Mouse (Mus musculus) limb, embryonic 12.5 days (tissue): ENCODE data around the gene Deup1. TPM values are rescaled to one million over a fixed set of nuclear protein-coding genes. Genes with fewer than 3 reads are reported as not detected.
A peak's percentile ranks its signal among the peaks of the same experiment; 100 is the strongest.

Source experiments
- ATAC-seq: fragments of 200-750 bp; cut with Nextera tagmentation; 2 replicates; pipeline ENCODE4 v1.8.0; 2017; ENCODE audit warnings: low read depth, moderate TSS enrichment; ENCODE audit not compliant: insufficient number of reproducible peaks, insufficient read depth, low FRiP score, low TSS enrichment
- H3K27ac ChIP-seq: fragments of 300-500 bp; sonication (generic); 2 replicates; pipeline ENCODE4 v1.5.1; 2016; ENCODE audit warnings: mild to moderate bottlenecking, moderate library complexity
- H3K27me3 ChIP-seq: fragments of 300-500 bp; sonication (generic); 2 replicates; pipeline ENCODE4 v1.6.1; 2016; ENCODE audit warnings: mild to moderate bottlenecking, moderate library complexity
- H3K36me3 ChIP-seq: fragments of 300-500 bp; sonication (generic); 2 replicates; pipeline ENCODE4 v1.6.1; 2016; ENCODE audit warnings: mild to moderate bottlenecking, moderate library complexity
- H3K4me1 ChIP-seq: fragments of 300-500 bp; sonication (generic); replicated peaks from 2 replicates; pipeline ENCODE4 v1.6.1; 2016
- H3K4me2 ChIP-seq: fragments of 300-500 bp; sonication (generic); 2 replicates; pipeline ENCODE4 v1.6.1; 2016; ENCODE audit warnings: mild to moderate bottlenecking, moderate library complexity
- H3K4me3 ChIP-seq: fragments of 300-500 bp; sonication (generic); replicated peaks from 2 replicates; pipeline ENCODE4 v1.5.1; 2016; ENCODE audit warnings: mild to moderate bottlenecking
- H3K9ac ChIP-seq: fragments of 300-500 bp; sonication (generic); replicated peaks from 2 replicates; pipeline ENCODE4 v1.6.1; 2016; ENCODE audit warnings: mild to moderate bottlenecking, moderate library complexity
- H3K9me3 ChIP-seq: fragments of 300-500 bp; sonication (generic); 2 replicates; pipeline ENCODE4 v1.6.1; 2016; ENCODE audit warnings: mild to moderate bottlenecking, moderate library complexity
- WGBS: fragments of 180-500 bp; shearing (Covaris S2); methylation state at CpG from one replicate; pipeline ENCODE4 v1.1.7; 2016; 5-methylcytosine and 5-hydroxymethylcytosine counted together
- polyA plus RNA-seq: library from polyadenylated mRNA; unstranded; fragments of >200 nt; fragmentation: Nextera tagmentation; extraction: Ambion mirVana; gene quantifications from 2 replicates; pipeline ENCODE4 v1.2.1, GENCODE M21; 2016

The Deup1 gene
- polyA plus RNA-seq, 1 experiment from 2014 or later = 0.06 TPM

GRCm38 (mm10) chr9:15587157-15587854 lies 40.4 kb downstream of the Deup1 start:
- Histone ChIP-seq H3K4me3 (no peak overlapping the region), H3K4me1 (peaks cover 14% of the 10 kb centered on the region), H3K36me3 (no peaks in the 10 kb centered on the region), H3K4me2 (no peak overlapping the region), H3K9ac (no peak overlapping the region), H3K27me3 (no peaks in the 10 kb centered on the region), H3K27ac (no peak overlapping the region), H3K9me3 (no peaks in the 10 kb centered on the region)
- ATAC-seq = no peak; the same call in 1 of the 2 replicates
- WGBS = 50% methylated on average over 6 of the region's 6 CpGs

GRCm38 (mm10) chr9:15585956-15586355 lies 41.8 kb downstream of the Deup1 start:
- Histone ChIP-seq H3K27ac (no peak overlapping the region), H3K4me2 (no peak overlapping the region), H3K9me3 (no peaks in the 10 kb centered on the region), H3K9ac (no peak overlapping the region), H3K36me3 (no peaks in the 10 kb centered on the region), H3K4me3 (no peak overlapping the region), H3K4me1 (peaks cover 14% of the 10 kb centered on the region), H3K27me3 (no peaks in the 10 kb centered on the region)
- WGBS = 91% methylated on average over 1 of the region's 1 CpGs
- ATAC-seq = no peak

- Histone ChIP-seq H3K9ac (no peak overlapping the region), H3K4me1 (peaks cover 14% of the 10 kb centered on the region), H3K4me2 (no peak overlapping the region), H3K27ac (no peak overlapping the region), H3K36me3 (no peaks in the 10 kb centered on the region), H3K4me3 (no peak overlapping the region), H3K27me3 (no peaks in the 10 kb centered on the region), H3K9me3 (no peaks in the 10 kb centered on the region)
- no peak for ATAC-seq
- 74% methylated on average over 9 of the region's 9 CpGs for WGBS
Observed at GRCm38 (mm10) chr9:15584209-15584608, 43.5 kb downstream of the Deup1 start.

GRCm38 (mm10) chr9:15582026-15582425 lies 45.7 kb downstream of the Deup1 start:
- H3K4me1 ChIP-seq = peaks cover 8% of the 10 kb centered on the region
- no peak overlapping the region for H3K9ac ChIP-seq
- no peak overlapping the region for H3K27ac ChIP-seq
- H3K4me3 ChIP-seq = no peak overlapping the region
- no peaks in the 10 kb centered on the region for H3K27me3 ChIP-seq
- H3K9me3 ChIP-seq = no peaks in the 10 kb centered on the region
- no peak overlapping the region for H3K4me2 ChIP-seq
- no peak for ATAC-seq
- H3K36me3 ChIP-seq = no peaks in the 10 kb centered on the region
- WGBS = 86% methylated on average over 5 of the region's 5 CpGs

- WGBS = 28% methylated on average over 6 of the region's 6 CpGs
Observed at GRCm38 (mm10) chr9:15580176-15580575, 47.6 kb downstream of the Deup1 start.

GRCm38 (mm10) chr9:15578946-15579345 lies 48.8 kb downstream of the Deup1 start:
- Histone ChIP-seq H3K9ac (no peak overlapping the region), H3K4me3 (no peak overlapping the region), H3K4me2 (no peak overlapping the region), H3K27me3 (no peaks in the 10 kb centered on the region), H3K9me3 (peaks cover 3% of the 10 kb centered on the region; the same call in 1 of the 2 replicates), H3K27ac (no peak overlapping the region), H3K36me3 (no peaks in the 10 kb centered on the region), H3K4me1 (peaks cover 11% of the 10 kb centered on the region; the same call in 1 of the 2 replicates)
- no peak for ATAC-seq
- 85% methylated on average over 9 of the region's 9 CpGs for WGBS

More at GRCm38 (mm10) chr9:15580176-15580575, 47.6 kb downstream of the Deup1 start:
- no peak for ATAC-seq
- H3K27me3 ChIP-seq = no peaks in the 10 kb centered on the region
- H3K9me3 ChIP-seq = peaks cover 3% of the 10 kb centered on the region; the same call in 1 of the 2 replicates
- H3K27ac ChIP-seq = no peak overlapping the region
- no peak overlapping the region for H3K4me3 ChIP-seq
- peaks cover 4% of the 10 kb centered on the region; the same call in 1 of the 2 replicates for H3K4me1 ChIP-seq
- H3K4me2 ChIP-seq = no peak overlapping the region
- H3K36me3 ChIP-seq = no peaks in the 10 kb centered on the region
- no peak overlapping the region for H3K9ac ChIP-seq

GRCm38 (mm10) chr9:15578427-15578826 lies 49.3 kb downstream of the Deup1 start:
- no peak overlapping the region for H3K27ac ChIP-seq
- no peak overlapping the region for H3K4me2 ChIP-seq
- no peaks in the 10 kb centered on the region for H3K27me3 ChIP-seq
- no peak overlapping the region for H3K4me3 ChIP-seq
- H3K4me1 ChIP-seq = peaks cover 11% of the 10 kb centered on the region; the same call in 1 of the 2 replicates
- H3K9ac ChIP-seq = no peak overlapping the region
- 20% methylated on average over 1 of the region's 1 CpGs for WGBS
- peaks cover 3% of the 10 kb centered on the region; the same call in 1 of the 2 replicates for H3K9me3 ChIP-seq
- no peaks in the 10 kb centered on the region for H3K36me3 ChIP-seq
- no peak for ATAC-seq

- Histone ChIP-seq H3K36me3 (no peaks in the 10 kb centered on the region), H3K9me3 (peaks cover 3% of the 10 kb centered on the region; the same call in 1 of the 2 replicates), H3K4me1 (peaks cover 15% of the 10 kb centered on the region; the same call in 1 of the 2 replicates), H3K27me3 (no peaks in the 10 kb centered on the region), H3K9ac (no peak overlapping the region), H3K4me2 (peak overlapping the region; percentile 35), H3K27ac (no peak overlapping the region), H3K4me3 (no peak overlapping the region)
- ATAC-seq = peak; percentile 58
- WGBS = 26% methylated on average over 13 of the region's 13 CpGs
Observed at GRCm38 (mm10) chr9:15574750-15575454, 52.8 kb downstream of the Deup1 start.

GRCm38 (mm10) chr9:15562353-15562752 lies 65.4 kb downstream of the Deup1 start:
- no peaks in the 10 kb centered on the region; the same call in 1 of the 2 replicates for H3K27me3 ChIP-seq
- no peak overlapping the region for H3K9ac ChIP-seq
- H3K4me2 ChIP-seq = no peak overlapping the region
- no peak overlapping the region for H3K4me3 ChIP-seq
- peaks cover 19% of the 10 kb centered on the region for H3K4me1 ChIP-seq
- H3K36me3 ChIP-seq = no peaks in the 10 kb centered on the region
- H3K27ac ChIP-seq = no peak overlapping the region
- 93% methylated on average over 7 of the region's 7 CpGs for whole genome bisulfite sequencing
- H3K9me3 ChIP-seq = peaks cover 4% of the 10 kb centered on the region; the same call in 1 of the 2 replicates
- no peak for ATAC-seq

GRCm38 (mm10) chr9:15560451-15560850 lies 67.3 kb downstream of the Deup1 start:
- Histone ChIP-seq H3K36me3 (no peaks in the 10 kb centered on the region), H3K9me3 (peaks cover 4% of the 10 kb centered on the region; the same call in 1 of the 2 replicates), H3K4me2 (no peak overlapping the region), H3K4me1 (peaks cover 19% of the 10 kb centered on the region), H3K4me3 (no peak overlapping the region), H3K9ac (no peak overlapping the region), H3K27ac (no peak overlapping the region), H3K27me3 (no peaks in the 10 kb centered on the region; the same call in 1 of the 2 replicates)
- ATAC-seq = no peak
- 77% methylated on average over 3 of the region's 3 CpGs for WGBS

GRCm38 (mm10) chr9:15553322-15553721 lies 74.4 kb downstream of the Deup1 start:
- Histone ChIP-seq H3K4me1 (0 out of 2 replicates have a peak, but pooled peaks cover 3% of the 10 kb centered on the region), H3K9me3 (no peaks in the 10 kb centered on the region), H3K36me3 (no peaks in the 10 kb centered on the region), H3K4me3 (no peak overlapping the region), H3K4me2 (no peak overlapping the region), H3K27me3 (no peaks in the 10 kb centered on the region), H3K9ac (no peak overlapping the region), H3K27ac (no peak overlapping the region)
- no peak for ATAC-seq
- WGBS = 80% methylated on average over 8 of the region's 8 CpGs
